Mouse (Mus musculus) G1E (cell line): ENCODE data around the gene Ngf.

ENCODE experiments used
- CTCF ChIP-seq: IDR thresholded peaks from 2 replicates; pipeline ENCODE4 v1.5.1; 2012; ENCODE audit warnings: low read depth, low read length, inconsistent platforms, mixed read lengths
- TAL1 ChIP-seq: conservative IDR thresholded peaks from 2 replicates; pipeline ENCODE4 v1.6.1; 2012; ENCODE audit warnings: low read depth, low read length, inconsistent platforms, mixed read lengths

GRCm38 (mm10) chr3:102525856-102526255 is 56.1 kb downstream of the Ngf start:
- TF ChIP-seq CTCF, result no peak
- no peak for TF ChIP-seq TAL1
